Mouse (Mus musculus) lung, embryonic 14.5 days (tissue): ENCODE measurements around the gene C2cd5. TPM values are rescaled to one million over a fixed set of nuclear protein-coding genes. Genes with fewer than 3 reads are reported as not detected.
A peak's percentile ranks its signal among the peaks of the same experiment; 100 is the strongest.

Experiments
- ATAC-seq: fragments of 200-750 bp; cut with Nextera tagmentation; 2 replicates; pipeline ENCODE4 v1.8.0; 2017; ENCODE audit warnings: mild to moderate bottlenecking, moderate TSS enrichment, moderate library complexity; ENCODE audit not compliant: insufficient read depth
- DNase-seq: peaks from one replicate; pipeline ENCODE4 v3.0.0-alpha.2; 2015
- H3K27ac ChIP-seq: fragments of 300-500 bp; sonication (generic); 2 replicates; pipeline ENCODE4 v1.5.1; 2014; ENCODE audit warnings: low read depth, mild to moderate bottlenecking, moderate library complexity
- H3K27me3 ChIP-seq: fragments of 300-500 bp; sonication (generic); 2 replicates; pipeline ENCODE4 v1.6.1; 2014; ENCODE audit warnings: low read length, control low read depth; ENCODE audit not compliant: insufficient read depth
- H3K36me3 ChIP-seq: fragments of 300-500 bp; sonication (generic); 2 replicates; pipeline ENCODE4 v1.6.1; 2014; ENCODE audit warnings: control low read depth; ENCODE audit not compliant: insufficient read depth
- H3K4me1 ChIP-seq: fragments of 300-500 bp; sonication (generic); 2 replicates; pipeline ENCODE4 v1.6.1; 2014; ENCODE audit warnings: antibody characterized with exemption, control low read depth; ENCODE audit not compliant: insufficient read depth
- H3K4me2 ChIP-seq: fragments of 300-500 bp; sonication (generic); 2 replicates; pipeline ENCODE4 v1.6.1; 2014; ENCODE audit warnings: mild to moderate bottlenecking
- H3K4me3 ChIP-seq: fragments of 300-500 bp; sonication (generic); 2 replicates; pipeline ENCODE4 v1.5.1; 2014; ENCODE audit warnings: low read depth, low read length
- H3K9ac ChIP-seq: fragments of 300-500 bp; sonication (generic); 2 replicates; pipeline ENCODE4 v1.6.1; 2014
- H3K9me3 ChIP-seq: fragments of 300-500 bp; sonication (generic); 2 replicates; pipeline ENCODE4 v1.6.1; 2016; ENCODE audit warnings: low read depth, low read length, control low read depth
- CTCF ChIP-seq: IDR thresholded peaks from 2 replicates; pipeline ENCODE4 v1.5.1; 2016; ENCODE audit warnings: antibody characterized with exemption, low read depth
- WGBS: fragments of 180-500 bp; shearing (Covaris S2); extraction: QIAGEN DNeasy Blood & Tissue Kit; methylation state at CpG from one replicate; pipeline ENCODE4 v1.1.7; 2014; 5-methylcytosine and 5-hydroxymethylcytosine counted together
- polyA plus RNA-seq: library from polyadenylated mRNA; unstranded; fragments of >200 nt; fragmentation: Nextera tagmentation; extraction: Ambion mirVana; gene quantifications from 2 replicates; pipeline ENCODE4 v1.2.1, GENCODE M21; 2014

The C2cd5 gene
- polyA plus RNA-seq, 1 experiment from 2014 or later = 26.7 TPM

DNA sequence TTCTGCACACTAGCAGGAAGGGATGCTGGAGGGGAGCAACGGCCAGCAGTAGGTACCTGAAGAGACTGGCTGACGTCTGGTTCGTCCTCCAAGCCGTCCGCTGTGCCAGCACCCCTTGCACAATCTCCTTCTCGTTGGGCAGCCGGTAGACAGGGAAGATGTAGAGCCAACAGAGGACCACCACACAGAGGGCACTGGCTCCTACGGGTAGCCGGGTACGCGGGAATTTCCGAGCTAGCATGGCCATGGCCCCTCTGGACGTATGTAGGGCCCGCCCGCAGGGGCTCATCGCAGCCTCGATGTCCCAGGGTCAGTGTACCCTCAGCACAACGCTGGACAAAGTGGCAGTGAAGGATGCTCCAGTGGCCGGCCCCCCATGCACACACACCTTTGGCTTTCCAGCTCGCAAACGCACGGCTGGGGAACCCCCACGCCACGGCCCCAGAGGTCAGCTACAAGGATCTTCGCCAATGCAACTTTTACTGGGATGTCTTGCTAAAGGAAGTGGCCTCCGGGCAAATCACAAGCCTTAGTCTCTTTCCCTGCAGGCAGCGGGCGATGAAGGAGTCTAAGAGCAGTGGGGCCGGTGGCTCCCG lies 136.4 kb downstream of the C2cd5 start:
- no peaks in the 10 kb centered on the region for H3K4me1 ChIP-seq
- peak overlapping the region; percentile 99 for H3K4me2 ChIP-seq
- TF ChIP-seq CTCF = no peak
- ATAC-seq (0 out of 2 replicates have a peak, but pooled peaks have one; percentile 1), DNase-seq (no peak)
- peak overlapping the region; percentile 56 for H3K4me3 ChIP-seq
- H3K9me3 ChIP-seq = no peaks in the 10 kb centered on the region
- H3K27me3 ChIP-seq = peaks cover 18% of the 10 kb centered on the region; the same call in 1 of the 2 replicates
- H3K27ac ChIP-seq = no peak overlapping the region
- 20% methylated on average over 30 of the region's 30 CpGs for WGBS
- H3K36me3 ChIP-seq = no peaks in the 10 kb centered on the region
- H3K9ac ChIP-seq = peak overlapping the region; percentile 40; the same call in 1 of the 2 replicates

DNA sequence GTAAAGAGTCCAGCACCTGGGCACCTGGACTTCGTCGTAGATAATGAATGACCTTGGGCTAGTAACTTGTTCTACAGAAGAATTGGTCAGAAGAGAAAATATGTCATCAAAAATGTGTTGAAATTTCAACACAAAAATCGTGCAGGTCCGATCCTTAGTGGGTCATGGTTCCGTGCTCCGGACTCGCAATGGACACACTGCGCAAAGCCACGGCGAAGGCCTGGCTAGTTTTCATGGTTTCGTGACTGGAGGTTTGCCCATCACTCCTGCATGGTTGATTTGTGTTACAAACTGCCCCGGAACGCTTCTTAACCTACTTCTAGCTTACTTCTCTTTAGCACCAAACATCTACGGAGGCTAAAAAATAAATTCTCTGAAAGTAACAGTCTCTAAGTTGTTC lies 137.1 kb downstream of the C2cd5 start:
- no peaks in the 10 kb centered on the region for H3K4me1 ChIP-seq
- H3K36me3 ChIP-seq = no peaks in the 10 kb centered on the region
- ATAC-seq (no peak), DNase-seq (no peak)
- peaks cover 18% of the 10 kb centered on the region; the same call in 1 of the 2 replicates for H3K27me3 ChIP-seq
- 87% methylated on average over 14 of the region's 14 CpGs for WGBS
- H3K4me2 ChIP-seq = no peak overlapping the region
- no peak for TF ChIP-seq CTCF
- no peak overlapping the region for H3K9ac ChIP-seq
- H3K27ac ChIP-seq = no peak overlapping the region
- H3K9me3 ChIP-seq = no peaks in the 10 kb centered on the region
- H3K4me3 ChIP-seq = no peak overlapping the region

DNA sequence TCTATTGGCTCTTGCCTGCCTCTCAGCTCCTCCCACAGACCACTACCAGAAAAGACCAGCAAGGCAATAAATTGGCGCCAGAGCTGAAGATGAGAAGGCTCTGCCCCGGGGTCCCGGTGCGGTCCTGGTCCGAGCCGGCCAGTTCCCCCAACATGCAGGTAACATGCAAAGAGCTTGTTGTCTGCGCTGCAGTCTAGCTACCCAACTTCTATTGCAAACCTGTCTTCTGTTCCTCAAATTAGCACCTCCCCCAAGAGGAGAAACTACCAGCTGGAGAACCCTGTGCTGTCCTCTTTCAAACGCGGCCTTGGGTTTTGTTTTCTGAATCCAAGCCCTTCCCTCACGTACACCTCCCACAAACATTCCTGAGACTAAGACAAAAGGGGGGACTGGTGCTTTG lies 137.5 kb downstream of the C2cd5 start:
- Histone ChIP-seq H3K27me3 (peaks cover 18% of the 10 kb centered on the region; the same call in 1 of the 2 replicates), H3K4me3 (no peak overlapping the region), H3K27ac (no peak overlapping the region), H3K36me3 (no peaks in the 10 kb centered on the region), H3K4me2 (no peak overlapping the region), H3K9me3 (no peaks in the 10 kb centered on the region), H3K9ac (no peak overlapping the region), H3K4me1 (no peaks in the 10 kb centered on the region)
- no peak for DNase-seq
- ATAC-seq = no peak
- 72% methylated on average over 10 of the region's 10 CpGs for WGBS
- TF ChIP-seq CTCF = no peak

DNA sequence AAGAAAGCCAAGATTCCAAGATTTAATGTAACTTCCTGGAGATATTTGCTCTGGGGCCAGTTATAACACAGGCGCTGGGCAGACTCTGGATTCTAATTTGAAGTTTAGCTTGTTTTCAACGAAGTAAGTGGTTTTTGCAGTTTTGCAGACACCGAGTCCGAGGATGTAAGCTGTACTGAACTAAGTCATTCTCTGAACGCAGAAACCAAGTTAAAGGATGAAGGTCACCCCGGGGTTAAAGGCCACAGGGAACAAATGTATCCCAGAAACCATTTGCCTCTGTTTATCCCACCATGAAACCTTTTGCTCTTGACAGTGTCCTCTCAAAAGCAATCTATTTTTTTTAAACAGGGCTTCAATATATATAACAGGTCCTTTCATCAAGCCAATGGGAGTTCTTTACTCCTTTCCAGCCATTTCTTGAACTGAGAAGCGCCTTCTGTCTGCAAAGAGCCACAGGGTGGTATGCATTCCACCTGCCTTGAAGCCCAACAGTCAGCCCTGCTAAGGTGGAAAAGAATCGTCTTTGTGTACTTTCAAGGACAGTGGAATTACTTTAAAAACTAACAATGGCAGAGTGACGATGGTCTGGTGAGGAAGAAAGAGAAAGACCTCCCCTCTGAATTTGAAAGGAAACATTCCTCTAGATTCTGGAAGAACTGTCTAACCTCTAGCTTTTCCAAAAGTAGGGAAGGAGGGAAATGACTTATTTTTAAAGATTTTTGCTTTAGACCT lies 138.1 kb downstream of the C2cd5 start:
- WGBS = 70% methylated on average over 9 of the region's 9 CpGs
- DNase-seq = no peak
- no peak overlapping the region for H3K4me2 ChIP-seq
- H3K36me3 ChIP-seq = no peaks in the 10 kb centered on the region
- H3K4me1 ChIP-seq = no peaks in the 10 kb centered on the region
- H3K27me3 ChIP-seq = peaks cover 18% of the 10 kb centered on the region; the same call in 1 of the 2 replicates
- no peak overlapping the region for H3K4me3 ChIP-seq
- H3K27ac ChIP-seq = no peak overlapping the region
- no peak overlapping the region for H3K9ac ChIP-seq
- no peaks in the 10 kb centered on the region for H3K9me3 ChIP-seq
- no peak for TF ChIP-seq CTCF
- no peak for ATAC-seq

Other genes with a start within 250 kb of the C2cd5 start
- 0.07 and 0.39 TPM in 2 replicates for gene St8sia1, start 135.7 kb downstream of the C2cd5 start, polyA plus RNA-seq
- gene Etnk1, start 67.1 kb upstream of the C2cd5 start, polyA plus RNA-seq = 22.6 and 23.3 TPM in 2 replicates